Mouse (Mus musculus): Measurements from ENCODE around the gene Tcte1. TPM values are rescaled to one million over a fixed set of nuclear protein-coding genes. Genes with fewer than 3 reads are reported as not detected.

Tcte1 gene
- polyA plus RNA-seq (2015; fragmentation: Nextera tagmentation; extraction: Ambion mirVana), result 0.80 and 1.0 TPM in 2 replicates

DNA sequence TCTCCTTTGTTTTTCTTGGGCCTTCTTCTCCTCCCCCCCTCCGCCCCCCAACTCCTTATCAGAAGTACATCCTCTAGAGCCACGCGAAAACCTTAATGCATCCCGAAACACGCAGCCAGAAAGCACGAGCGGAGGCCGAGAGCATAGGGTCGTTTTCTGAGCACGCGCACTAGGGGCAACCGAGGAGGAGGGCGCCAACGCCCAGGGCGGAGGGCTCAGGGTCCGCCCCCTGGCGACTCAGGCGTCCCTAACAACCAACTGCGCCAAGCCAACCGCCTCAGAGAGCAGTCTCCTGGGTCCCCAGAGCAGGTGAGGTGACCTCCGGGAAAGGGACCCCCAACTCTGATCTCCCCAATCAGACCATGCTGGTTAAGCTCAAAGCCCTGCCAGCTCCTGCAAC, at the start of gene Tcte1:
Gene Tcte1 (plus strand): TSS at position 172 of the 400 bp plus-strand sequence.
- Histone ChIP-seq H3K4me1 (peaks cover 11% of the 10 kb centered on the region; the same call in 1 of the 2 replicates), H3K27me3 (peaks cover 42% of the 10 kb centered on the region), H3K36me3 (peaks cover 27% of the 10 kb centered on the region), H3K4me2 (replicated peaks) (peak within 1 kb of the TSS; percentile 84), H3K27ac (no peak within 1 kb of the TSS), H3K4me3 (peak within 1 kb of the TSS; percentile 43), H3K9ac (peak within 1 kb of the TSS; percentile 66), H3K9me3 (no peaks in the 10 kb centered on the region)
- WGBS, result under 1% methylated on average over 21 of the region's 21 CpGs
- ATAC-seq (ENCODE audit: low FRiP score, low read depth), result peak; percentile 81; the same call in 1 of the 2 replicates

DNA sequence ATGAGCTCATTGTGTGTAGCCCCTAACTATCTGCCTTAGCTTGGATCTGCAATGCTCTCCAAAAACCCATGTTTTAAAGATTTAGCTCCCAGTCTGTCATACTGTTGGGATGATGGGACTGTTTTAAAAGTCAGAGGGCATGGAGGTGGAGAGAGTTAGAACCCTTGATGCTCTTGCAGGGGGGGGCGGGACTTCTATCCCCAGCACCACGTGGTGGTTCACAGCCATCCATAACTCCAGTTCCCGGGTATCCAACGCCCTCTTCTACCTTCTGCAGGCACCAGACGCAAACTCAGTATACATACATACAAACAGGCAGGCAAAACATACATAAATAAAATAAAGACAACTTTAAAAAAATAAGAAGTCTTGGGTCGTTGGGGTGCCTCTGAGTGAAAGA, 49.6 kb upstream of the Tcte1 start:
- WGBS, result 77% methylated on average over 6 of the region's 6 CpGs

DNA sequence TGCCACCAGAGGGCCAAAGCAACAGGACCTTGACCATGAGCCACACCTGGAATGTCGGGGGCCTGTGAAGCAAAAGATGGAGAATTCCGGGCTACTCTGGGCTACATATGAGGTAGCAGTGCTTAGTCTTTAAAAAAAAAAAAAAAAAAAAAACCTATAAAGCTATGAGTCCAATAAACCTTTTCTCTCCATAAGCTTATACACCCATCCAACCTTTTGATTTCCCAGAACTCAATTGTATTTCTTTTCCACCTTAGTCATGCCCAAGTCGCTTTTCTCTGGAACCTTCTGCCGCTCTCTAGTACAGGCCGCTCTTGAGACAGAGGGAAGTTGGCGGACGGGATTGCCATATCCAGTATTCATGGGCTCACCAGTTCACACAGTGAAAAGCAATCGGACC, 49.1 kb upstream of the Tcte1 start:
- H3K27me3 ChIP-seq, result peaks cover 34% of the 10 kb centered on the region
- peak overlapping the region; percentile 65 for H3K4me2 ChIP-seq (replicated peaks)
- H3K36me3 ChIP-seq, result no peaks in the 10 kb centered on the region
- H3K4me1 ChIP-seq, result 0 out of 2 replicates have a peak, but pooled peaks cover 8% of the 10 kb centered on the region
- H3K9ac ChIP-seq, result peak overlapping the region; percentile 48
- H3K4me3 ChIP-seq, result peak overlapping the region; percentile 47
- no peaks in the 10 kb centered on the region for H3K9me3 ChIP-seq
- ATAC-seq (ENCODE audit: low FRiP score, low read depth), result no peak
- 73% methylated on average over 8 of the region's 8 CpGs for WGBS
- H3K27ac ChIP-seq, result no peak overlapping the region

More for the DNA sequence above, 49.6 kb upstream of the Tcte1 start:
- Histone ChIP-seq H3K27me3 (peaks cover 34% of the 10 kb centered on the region), H3K27ac (no peak overlapping the region), H3K4me2 (replicated peaks) (no peak overlapping the region), H3K4me3 (no peak overlapping the region), H3K36me3 (no peaks in the 10 kb centered on the region), H3K9me3 (no peaks in the 10 kb centered on the region), H3K9ac (no peak overlapping the region), H3K4me1 (0 out of 2 replicates have a peak, but pooled peaks cover 8% of the 10 kb centered on the region)
- ATAC-seq (ENCODE audit: low FRiP score, low read depth), result no peak

DNA sequence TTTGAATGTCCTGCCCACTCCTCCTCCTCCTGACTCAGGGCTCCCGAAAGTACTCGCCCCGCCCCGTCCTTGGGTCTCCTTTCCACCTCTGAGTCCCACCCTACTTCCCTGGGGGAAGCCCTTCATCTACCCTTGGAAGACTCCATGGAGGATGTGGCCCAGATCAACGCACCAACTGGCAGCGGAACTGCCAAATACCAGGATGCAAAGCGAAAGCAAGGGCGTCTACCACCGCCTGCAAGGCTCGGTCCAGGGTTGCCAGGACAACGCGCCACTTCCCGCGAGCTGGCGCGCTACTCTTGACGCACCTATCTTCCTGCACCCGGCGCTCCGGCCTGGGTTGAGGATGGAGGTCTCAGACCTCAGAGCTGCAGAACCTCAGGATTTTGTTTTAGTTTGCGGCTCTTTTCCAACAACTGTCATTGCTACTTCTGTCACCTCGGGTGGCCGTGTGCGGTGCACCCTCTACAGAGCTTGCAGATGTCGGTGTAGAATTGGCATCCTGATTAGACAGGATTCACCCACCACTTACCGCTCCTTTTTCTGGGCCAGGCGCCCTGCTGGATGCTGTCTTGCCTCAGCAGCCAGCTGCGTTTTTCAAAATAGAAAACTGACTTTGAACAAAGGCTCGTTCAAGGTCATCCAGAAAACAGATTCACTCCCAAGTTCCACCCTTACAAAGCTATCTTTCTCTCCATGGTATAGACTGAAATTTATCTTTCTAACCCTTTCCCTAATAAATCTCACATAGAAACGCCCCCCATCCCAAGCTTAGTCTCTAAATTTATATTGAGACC, 48.4 kb upstream of the Tcte1 start, which contains the start of gene Spats1:
Gene Spats1 (minus strand): TSS at position 747 of the 797 bp plus-strand sequence.
- 0 out of 2 replicates have a peak, but pooled peaks cover 8% of the 10 kb centered on the region for H3K4me1 ChIP-seq
- no peaks in the 10 kb centered on the region for H3K36me3 ChIP-seq
- H3K9me3 ChIP-seq, result no peaks in the 10 kb centered on the region
- H3K4me2 ChIP-seq (replicated peaks), result peak within 1 kb of the TSS; percentile 65
- H3K27ac ChIP-seq, result no peak within 1 kb of the TSS
- 7% methylated on average over 30 of the region's 30 CpGs for WGBS
- peaks cover 34% of the 10 kb centered on the region for H3K27me3 ChIP-seq
- ATAC-seq (ENCODE audit: low FRiP score, low read depth), result peak; percentile 70
- H3K4me3 ChIP-seq, result peak within 1 kb of the TSS; percentile 47
- peak within 1 kb of the TSS; percentile 48 for H3K9ac ChIP-seq

DNA sequence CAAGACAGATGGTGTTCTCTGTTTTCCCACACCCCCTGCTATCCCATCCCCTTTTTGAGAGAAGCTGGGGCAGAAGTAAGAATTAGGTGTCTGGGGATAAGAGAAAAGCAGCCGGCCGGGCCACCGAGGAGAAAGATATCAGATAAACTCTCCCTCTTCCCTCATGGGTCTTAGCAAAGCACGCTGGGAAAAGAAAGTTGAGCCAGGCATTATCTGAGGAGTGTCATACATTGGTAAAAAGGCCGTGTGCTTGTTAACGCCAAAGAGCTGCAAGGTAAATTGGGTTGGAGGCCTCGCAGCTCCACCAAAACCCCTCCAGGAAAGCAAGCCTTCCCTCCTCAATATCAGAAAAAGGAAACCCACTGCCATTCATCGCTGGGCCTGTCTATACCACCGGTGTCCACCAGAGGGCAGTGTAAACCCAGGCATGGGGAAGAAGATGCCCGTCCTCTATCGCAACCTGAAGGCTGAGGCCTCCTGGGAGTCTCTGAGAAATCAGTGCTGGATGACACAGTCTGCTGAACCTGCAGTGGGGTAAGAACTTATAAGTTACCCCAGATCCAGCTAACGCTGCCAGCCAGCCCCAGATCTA, 44.9 kb upstream of the Tcte1 start:
- Histone ChIP-seq H3K9me3 (peaks cover 4% of the 10 kb centered on the region; the same call in 1 of the 2 replicates), H3K4me2 (replicated peaks) (no peak overlapping the region), H3K36me3 (no peaks in the 10 kb centered on the region), H3K4me3 (no peak overlapping the region), H3K27me3 (peaks cover 30% of the 10 kb centered on the region), H3K9ac (no peak overlapping the region), H3K4me1 (0 out of 2 replicates have a peak, but pooled peaks cover 8% of the 10 kb centered on the region), H3K27ac (no peak overlapping the region)
- WGBS, result 21% methylated on average over 12 of the region's 12 CpGs
- ATAC-seq (ENCODE audit: low FRiP score, low read depth), result no peak

DNA sequence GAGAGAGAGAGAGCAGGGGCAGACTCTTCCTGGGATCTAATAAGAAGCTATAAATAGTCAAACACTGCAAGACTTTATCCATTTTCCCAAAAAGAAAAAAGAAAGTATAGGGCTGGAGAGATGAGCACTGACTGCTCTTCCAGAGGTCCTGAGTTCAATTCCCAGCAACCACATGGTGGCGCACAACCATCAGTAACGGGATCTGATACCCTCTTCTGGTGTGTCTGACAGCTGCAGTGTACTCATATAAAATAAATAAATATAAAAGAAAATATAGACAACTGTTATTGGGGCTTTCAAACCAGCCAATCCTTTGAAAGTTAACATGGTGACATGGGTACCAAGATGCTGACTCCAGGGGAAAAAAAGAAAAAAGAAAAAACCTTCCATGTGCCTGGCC, 42.8 kb upstream of the Tcte1 start:
- Histone ChIP-seq H3K4me1 (no peaks in the 10 kb centered on the region), H3K27ac (no peak overlapping the region), H3K4me2 (replicated peaks) (no peak overlapping the region), H3K36me3 (no peaks in the 10 kb centered on the region), H3K4me3 (no peak overlapping the region), H3K9ac (no peak overlapping the region), H3K9me3 (peaks cover 4% of the 10 kb centered on the region; the same call in 1 of the 2 replicates), H3K27me3 (peaks cover 19% of the 10 kb centered on the region)
- ATAC-seq (ENCODE audit: low FRiP score, low read depth), result no peak
- 23% methylated on average over 2 of the region's 2 CpGs for WGBS

DNA sequence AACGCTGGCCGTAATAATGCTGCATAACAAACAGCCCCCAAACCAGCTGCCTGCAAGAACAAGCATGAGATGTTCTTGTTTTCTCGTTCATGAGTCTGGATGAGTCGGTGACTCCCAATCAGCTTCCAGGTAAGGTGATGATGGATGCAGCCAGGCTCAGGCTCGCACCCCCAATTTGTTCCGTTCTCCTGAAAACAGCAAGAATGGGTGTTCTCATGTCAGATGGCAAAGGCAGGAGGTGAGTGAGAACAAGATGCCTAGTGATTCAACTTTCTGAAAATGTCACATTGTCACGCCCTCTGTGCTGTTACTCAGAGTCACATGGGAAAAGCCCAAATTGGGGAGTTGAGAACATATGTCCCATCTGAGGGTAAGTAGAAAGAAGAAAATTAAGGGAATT, 37.7 kb upstream of the Tcte1 start:
- Histone ChIP-seq H3K36me3 (no peaks in the 10 kb centered on the region), H3K4me3 (no peak overlapping the region), H3K27me3 (no peaks in the 10 kb centered on the region), H3K4me2 (replicated peaks) (no peak overlapping the region), H3K4me1 (no peaks in the 10 kb centered on the region), H3K9ac (no peak overlapping the region), H3K27ac (no peak overlapping the region), H3K9me3 (peaks cover 4% of the 10 kb centered on the region; the same call in 1 of the 2 replicates)
- ATAC-seq (ENCODE audit: low FRiP score, low read depth), result no peak
- WGBS, result 84% methylated on average over 7 of the region's 7 CpGs

DNA sequence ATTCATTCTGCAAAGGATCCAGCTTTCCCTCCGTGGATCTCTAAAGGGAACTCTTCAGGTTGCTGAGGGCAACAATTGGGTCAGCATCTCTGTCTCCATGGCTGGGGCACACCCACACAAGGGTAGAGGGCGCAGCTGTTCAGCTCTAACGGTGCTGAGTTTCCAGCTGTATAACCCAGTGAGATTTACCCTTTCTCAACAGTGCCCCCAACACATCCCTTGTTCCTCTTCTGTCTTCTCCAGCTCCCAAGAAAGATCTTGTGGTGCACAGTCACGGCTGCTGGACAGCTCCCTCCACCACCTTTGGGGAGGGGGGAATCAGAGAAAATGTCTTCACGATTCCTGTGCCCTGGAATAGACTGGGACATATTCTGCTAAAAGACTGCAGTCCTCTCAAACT, 36.0 kb upstream of the Tcte1 start:
- no peaks in the 10 kb centered on the region for H3K36me3 ChIP-seq
- no peak overlapping the region for H3K4me2 ChIP-seq (replicated peaks)
- H3K9ac ChIP-seq, result no peak overlapping the region
- no peaks in the 10 kb centered on the region for H3K9me3 ChIP-seq
- no peak overlapping the region for H3K27ac ChIP-seq
- no peak for ATAC-seq (ENCODE audit: low FRiP score, low read depth)
- WGBS, result 13% methylated on average over 5 of the region's 5 CpGs
- H3K4me1 ChIP-seq, result no peaks in the 10 kb centered on the region
- H3K4me3 ChIP-seq, result no peak overlapping the region
- H3K27me3 ChIP-seq, result no peaks in the 10 kb centered on the region

DNA sequence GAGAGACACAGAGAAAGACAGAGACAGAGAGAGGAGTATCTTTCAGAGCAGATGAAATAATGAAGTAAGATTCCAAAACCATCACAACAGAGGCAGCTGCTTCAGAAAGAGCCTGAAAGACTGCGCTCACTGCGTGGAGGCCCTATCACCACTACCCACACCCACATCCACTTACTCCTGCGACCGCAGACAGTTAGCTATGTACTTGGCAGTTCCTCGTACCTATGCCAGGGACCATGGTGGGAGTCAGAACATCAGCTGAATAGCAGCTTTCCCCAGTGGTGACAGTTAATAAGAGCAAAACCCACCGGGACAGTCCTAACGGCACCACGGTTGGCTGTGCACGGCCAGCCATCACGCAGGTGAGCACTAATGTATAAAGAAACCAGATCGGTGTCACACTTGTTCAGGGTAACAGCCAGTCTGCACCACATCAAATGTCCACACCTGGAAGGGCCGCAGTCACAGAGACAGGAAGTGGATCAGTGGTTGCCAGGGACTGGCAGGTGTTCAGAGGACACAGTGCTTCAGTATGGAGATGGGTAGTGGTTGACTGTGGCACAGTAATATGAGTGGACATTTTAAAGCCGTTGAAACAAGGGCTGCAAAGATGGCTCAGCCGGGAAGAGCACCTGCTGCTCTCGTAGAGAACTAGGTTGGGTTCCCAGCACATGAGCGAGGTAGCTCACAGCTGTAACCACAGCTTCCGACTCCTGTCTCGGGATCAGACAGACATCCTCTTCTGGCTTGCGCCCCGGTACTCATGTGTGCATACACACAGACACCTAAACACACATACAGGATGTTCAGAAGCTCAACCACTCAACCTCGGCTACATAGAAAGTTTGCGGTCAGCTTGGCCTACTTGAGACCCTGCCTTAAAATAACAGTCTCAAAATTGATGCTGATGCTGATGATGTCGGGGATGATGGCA, 34.6 kb upstream of the Tcte1 start:
- H3K36me3 ChIP-seq, result no peaks in the 10 kb centered on the region
- H3K4me1 ChIP-seq, result no peaks in the 10 kb centered on the region
- WGBS, result 86% methylated on average over 23 of the region's 23 CpGs
- H3K27me3 ChIP-seq, result 0 out of 2 replicates have a peak, but pooled peaks cover 3% of the 10 kb centered on the region
- no peak overlapping the region for H3K27ac ChIP-seq
- H3K4me3 ChIP-seq, result no peak overlapping the region
- no peak overlapping the region for H3K4me2 ChIP-seq (replicated peaks)
- H3K9me3 ChIP-seq, result no peaks in the 10 kb centered on the region
- no peak for ATAC-seq (ENCODE audit: low FRiP score, low read depth)
- no peak overlapping the region for H3K9ac ChIP-seq

DNA sequence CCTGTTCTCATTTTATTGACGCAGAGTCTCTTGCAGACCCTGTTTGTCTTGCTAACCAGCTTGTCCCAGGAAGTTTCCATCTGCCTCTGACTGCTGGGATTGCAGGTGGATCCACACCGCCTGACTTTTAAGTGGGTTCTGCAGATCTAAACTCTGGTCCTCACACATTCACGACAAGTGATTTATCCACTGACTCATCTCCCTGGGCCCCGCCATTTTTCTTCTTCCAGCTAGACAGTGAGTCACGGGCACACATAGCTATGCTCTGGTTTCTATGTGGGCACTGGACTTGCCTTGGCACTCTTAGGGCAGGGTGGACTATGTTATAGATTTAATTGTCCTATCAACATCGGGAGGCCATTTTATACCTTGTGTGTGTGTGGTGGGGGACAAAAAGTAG, 33.5 kb upstream of the Tcte1 start:
- Histone ChIP-seq H3K36me3 (no peaks in the 10 kb centered on the region), H3K4me2 (replicated peaks) (no peak overlapping the region), H3K4me3 (no peak overlapping the region), H3K9me3 (no peaks in the 10 kb centered on the region), H3K9ac (no peak overlapping the region), H3K27me3 (0 out of 2 replicates have a peak, but pooled peaks cover 3% of the 10 kb centered on the region), H3K27ac (no peak overlapping the region), H3K4me1 (no peaks in the 10 kb centered on the region)
- WGBS, result 81% methylated on average over 6 of the region's 6 CpGs
- ATAC-seq (ENCODE audit: low FRiP score, low read depth), result no peak

DNA sequence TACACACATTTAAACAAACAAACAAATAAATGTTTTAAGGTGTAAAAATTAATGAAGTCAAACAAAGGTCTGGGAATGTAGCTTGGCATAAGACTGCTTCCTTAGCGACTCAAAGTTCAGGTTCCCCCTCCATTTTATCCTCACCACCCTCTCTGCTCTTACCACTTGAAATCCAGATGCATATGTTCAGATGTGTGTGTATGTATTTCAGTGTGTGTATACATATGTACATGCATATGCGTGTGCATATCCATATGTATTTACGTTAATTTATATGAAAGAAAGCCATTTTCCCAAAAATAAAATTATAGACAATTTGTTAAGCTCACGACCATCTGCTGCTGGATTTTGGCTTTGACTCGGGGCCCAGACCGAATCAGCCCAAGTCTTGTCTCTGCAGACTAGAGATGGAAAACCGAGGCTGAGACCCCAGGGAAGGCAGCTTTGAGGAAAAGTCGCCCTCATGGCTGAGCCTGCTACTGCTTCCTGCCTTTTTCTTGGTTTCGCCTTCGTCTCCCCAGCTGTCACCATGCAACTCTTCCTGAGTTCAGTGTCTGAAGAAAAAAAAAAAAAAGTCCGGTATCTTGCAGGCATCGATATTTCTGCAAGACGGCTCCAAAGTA, 32.6 kb upstream of the Tcte1 start:
- Histone ChIP-seq H3K27ac (no peak overlapping the region), H3K9me3 (no peaks in the 10 kb centered on the region), H3K27me3 (0 out of 2 replicates have a peak, but pooled peaks cover 3% of the 10 kb centered on the region), H3K9ac (no peak overlapping the region), H3K4me3 (no peak overlapping the region), H3K4me2 (replicated peaks) (no peak overlapping the region), H3K36me3 (no peaks in the 10 kb centered on the region), H3K4me1 (no peaks in the 10 kb centered on the region)
- WGBS, result 75% methylated on average over 13 of the region's 13 CpGs
- ATAC-seq (ENCODE audit: low FRiP score, low read depth), result no peak

Data from limb, embryonic 13.5 days (tissue).